Mouse (Mus musculus): ENCODE measurements around the gene Slc16a13. TPM values are rescaled to one million over a fixed set of nuclear protein-coding genes. Genes with fewer than 3 reads are reported as not detected.
A peak's percentile ranks its signal among the peaks of the same experiment; 100 is the strongest.

Gene Slc16a13
- polyA plus RNA-seq, 1 experiment, result not detected

- H3K27ac ChIP-seq (ENCODE audit: insufficient read depth, low read depth, low read length), result no peak overlapping the region
- TF ChIP-seq POLR2A (IDR thresholded peaks at IDR 0.05; ENCODE audit: insufficient read depth, low read depth, low read length) (no peak), CTCF (IDR thresholded peaks at IDR 0.05; ENCODE audit: insufficient read depth, low read depth, low read length) (no peak)
- no peaks in the 10 kb centered on the region for H3K4me1 ChIP-seq (ENCODE audit: control insufficient read depth, insufficient read depth, low read length)
- H3K4me3 ChIP-seq (ENCODE audit: insufficient read depth, low read depth, low read length), result no peak overlapping the region
- 54% methylated on average over 9 of the region's 9 CpGs for WGBS
Measured at GRCm38 (mm10) chr11:70247136-70247845, 26.4 kb upstream of the Slc16a13 start.

- WGBS, result 74% methylated on average over 11 of the region's 11 CpGs
- no peak overlapping the region for H3K27ac ChIP-seq (ENCODE audit: insufficient read depth, low read depth, low read length)
- H3K4me3 ChIP-seq (ENCODE audit: insufficient read depth, low read depth, low read length), result no peak overlapping the region
- TF ChIP-seq CTCF (IDR thresholded peaks at IDR 0.05; ENCODE audit: insufficient read depth, low read depth, low read length), result no peak
- TF ChIP-seq POLR2A (IDR thresholded peaks at IDR 0.05; ENCODE audit: insufficient read depth, low read depth, low read length), result no peak
- H3K4me1 ChIP-seq (ENCODE audit: control insufficient read depth, insufficient read depth, low read length), result peaks cover 3% of the 10 kb centered on the region; the same call in 1 of the 2 replicates
Measured at GRCm38 (mm10) chr11:70242591-70242990, 21.7 kb upstream of the Slc16a13 start.

DNA sequence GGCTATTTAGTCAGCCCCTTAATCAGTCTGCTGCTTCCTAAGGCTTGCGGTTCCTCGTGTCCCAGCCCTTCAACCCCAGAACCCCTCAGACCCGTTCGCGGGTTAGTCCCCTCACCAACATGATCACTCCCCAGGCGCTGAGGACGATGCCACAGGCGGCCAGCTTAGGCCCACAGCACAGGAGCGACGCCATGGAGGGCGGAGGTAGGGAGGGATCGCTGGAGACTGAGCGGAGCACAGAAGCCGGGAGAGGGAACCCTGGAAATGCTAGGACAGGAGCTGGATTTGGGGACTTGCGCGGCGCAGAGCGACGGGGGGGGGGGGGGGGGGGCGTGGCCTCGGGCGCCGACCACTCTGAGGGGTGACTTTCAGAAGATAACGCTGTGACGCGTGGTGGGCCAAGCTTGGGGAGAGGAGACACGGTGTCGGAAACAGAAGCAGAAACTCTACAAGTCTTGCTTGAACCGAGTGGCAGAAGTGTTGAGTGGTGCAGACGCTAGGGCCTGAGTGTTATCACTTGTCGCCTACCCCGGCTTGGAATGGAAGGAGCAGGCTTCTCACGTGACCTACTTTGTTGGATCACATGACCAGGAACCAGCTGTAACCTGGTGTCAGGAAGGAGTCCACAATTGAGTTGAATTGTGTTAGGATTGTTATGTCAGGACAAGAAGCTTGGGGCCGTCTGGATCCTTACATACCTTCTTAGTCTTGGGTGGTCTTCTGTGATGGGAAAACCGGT lies 18.8 kb upstream of the Slc16a13 start, which contains the start of the genes Gm21988 and Rnasek:
Gene Gm21988 (minus strand): TSS at position 290 of the 739 bp plus-strand sequence.
Gene Rnasek (minus strand): TSS at position 302 of the 739 bp plus-strand sequence.
- H3K27ac ChIP-seq (ENCODE audit: insufficient read depth, low read depth, low read length), result peak within 1 kb of the TSS; percentile 98
- WGBS, result under 1% methylated on average over 33 of the region's 35 CpGs
- TF ChIP-seq CTCF (IDR thresholded peaks at IDR 0.05; ENCODE audit: insufficient read depth, low read depth, low read length), result no peak
- peak; percentile 91 for TF ChIP-seq POLR2A (IDR thresholded peaks at IDR 0.05; ENCODE audit: insufficient read depth, low read depth, low read length)
- peak within 1 kb of the TSS; percentile 92 for H3K4me3 ChIP-seq (ENCODE audit: insufficient read depth, low read depth, low read length)
- peaks cover 12% of the 10 kb centered on the region for H3K4me1 ChIP-seq (ENCODE audit: control insufficient read depth, insufficient read depth, low read length)

GRCm38 (mm10) chr11:70238591-70239440 lies 18.0 kb upstream of the Slc16a13 start:
- Histone ChIP-seq H3K4me1 (ENCODE audit: control insufficient read depth, insufficient read depth, low read length) (peaks cover 21% of the 10 kb centered on the region), H3K27ac (ENCODE audit: insufficient read depth, low read depth, low read length) (peak overlapping the region; percentile 84), H3K4me3 (ENCODE audit: insufficient read depth, low read depth, low read length) (peak overlapping the region; percentile 92)
- no peak for TF ChIP-seq POLR2A (IDR thresholded peaks at IDR 0.05; ENCODE audit: insufficient read depth, low read depth, low read length)
- TF ChIP-seq CTCF (IDR thresholded peaks at IDR 0.05; ENCODE audit: insufficient read depth, low read depth, low read length), result no peak
- WGBS, result 6% methylated on average over 23 of the region's 23 CpGs

- peak within 1 kb of the TSS; percentile 84 for H3K27ac ChIP-seq (ENCODE audit: insufficient read depth, low read depth, low read length)
- H3K4me1 ChIP-seq (ENCODE audit: control insufficient read depth, insufficient read depth, low read length), result peaks cover 24% of the 10 kb centered on the region
- under 1% methylated on average over 51 of the region's 70 CpGs for WGBS
- H3K4me3 ChIP-seq (ENCODE audit: insufficient read depth, low read depth, low read length), result peak within 1 kb of the TSS; percentile 92
- TF ChIP-seq POLR2A (IDR thresholded peaks at IDR 0.05; ENCODE audit: insufficient read depth, low read depth, low read length), result peak; percentile 84
- peak; percentile 55; the same call in 1 of the 2 replicates for TF ChIP-seq CTCF (IDR thresholded peaks at IDR 0.05; ENCODE audit: insufficient read depth, low read depth, low read length)
Measured at GRCm38 (mm10) chr11:70237457-70238167, 16.7 kb upstream of the Slc16a13 start, which contains the start of gene 0610010K14Rik. TSS of gene 0610010K14Rik (minus strand) at chr11:70237914.

DNA sequence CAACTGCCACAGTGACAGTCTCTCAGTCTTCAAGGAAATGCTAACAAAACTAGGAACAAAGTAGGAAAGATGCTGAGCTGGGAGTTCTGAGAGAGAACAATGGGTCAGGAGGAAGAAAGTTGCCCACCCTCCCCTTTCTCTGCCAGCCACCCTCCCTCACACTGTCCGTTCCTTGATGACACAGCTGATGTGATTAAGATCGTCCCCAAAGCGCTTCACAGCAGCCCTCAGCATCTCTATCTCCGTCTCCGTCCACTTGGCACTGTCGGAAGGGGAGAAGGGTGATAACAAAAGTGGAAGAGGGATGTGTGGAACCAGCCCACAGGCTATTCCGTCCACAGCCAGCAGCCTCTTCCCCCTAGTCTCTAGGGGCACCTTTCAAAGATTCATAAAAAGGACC lies 15.9 kb upstream of the Slc16a13 start:
- Histone ChIP-seq H3K27ac (ENCODE audit: insufficient read depth, low read depth, low read length) (0 out of 2 replicates have a peak overlapping the region, but pooled peaks have one; percentile 71), H3K4me3 (ENCODE audit: insufficient read depth, low read depth, low read length) (peak overlapping the region; percentile 32; the same call in 1 of the 2 replicates), H3K4me1 (ENCODE audit: control insufficient read depth, insufficient read depth, low read length) (peaks cover 24% of the 10 kb centered on the region)
- no peak for TF ChIP-seq POLR2A (IDR thresholded peaks at IDR 0.05; ENCODE audit: insufficient read depth, low read depth, low read length)
- TF ChIP-seq CTCF (IDR thresholded peaks at IDR 0.05; ENCODE audit: insufficient read depth, low read depth, low read length), result no peak
- 18% methylated on average over 7 of the region's 7 CpGs for WGBS

DNA sequence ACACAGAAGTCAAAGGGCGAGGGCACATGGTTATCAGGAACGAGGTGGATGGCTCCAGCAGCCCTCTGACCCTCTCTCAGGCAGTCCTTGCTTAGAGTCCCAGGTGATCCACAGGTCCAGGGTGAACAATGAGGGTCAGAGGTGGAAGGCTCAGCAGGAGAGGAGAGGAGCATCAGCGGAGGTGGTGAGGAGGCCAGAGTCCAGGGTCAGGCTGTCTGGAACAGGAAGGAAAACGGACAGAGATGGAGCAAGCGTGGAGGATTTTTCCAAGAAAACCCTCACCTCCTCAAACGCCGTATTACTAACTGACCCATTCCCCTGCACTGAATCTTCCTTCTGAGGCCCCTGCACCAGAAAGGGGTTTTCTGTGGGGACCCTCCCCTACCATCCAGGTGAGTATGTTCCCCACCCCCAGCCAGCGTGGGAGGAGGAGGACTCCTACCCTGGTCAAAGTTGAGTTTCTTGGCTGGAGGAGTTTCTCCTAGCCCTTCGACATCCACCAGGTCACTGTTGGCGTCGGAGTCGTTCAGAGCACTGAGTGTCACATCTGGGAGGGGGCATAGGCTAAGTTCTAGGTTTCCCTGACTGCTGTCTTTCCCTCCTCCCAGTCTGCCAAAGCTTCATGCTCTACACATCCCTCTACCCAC lies 14.5 kb upstream of the Slc16a13 start:
- peaks cover 25% of the 10 kb centered on the region for H3K4me1 ChIP-seq (ENCODE audit: control insufficient read depth, insufficient read depth, low read length)
- H3K4me3 ChIP-seq (ENCODE audit: insufficient read depth, low read depth, low read length), result no peak overlapping the region
- no peak overlapping the region for H3K27ac ChIP-seq (ENCODE audit: insufficient read depth, low read depth, low read length)
- 89% methylated on average over 12 of the region's 12 CpGs for WGBS
- TF ChIP-seq POLR2A (IDR thresholded peaks at IDR 0.05; ENCODE audit: insufficient read depth, low read depth, low read length) (no peak), CTCF (IDR thresholded peaks at IDR 0.05; ENCODE audit: insufficient read depth, low read depth, low read length) (no peak)
